Mouse (Mus musculus): Measurements from ENCODE around the gene Rnf187. TPM values are rescaled to one million over a fixed set of nuclear protein-coding genes. Genes with fewer than 3 reads are reported as not detected.

Gene Rnf187
- total RNA-seq, 2 experiments from 2014 or later, result 485 to 490 TPM

GRCm38 (mm10) chr11:58947798-58948528 is 9.2 kb upstream of the Rnf187 start:
- peak; percentile 64 to 70 for DNase-seq (ENCODE audit: low spot score in 2 of 2)

GRCm38 (mm10) chr11:58947306-58947705 is 8.6 kb upstream of the Rnf187 start:
- no peak for DNase-seq (ENCODE audit: low spot score in 2 of 2)

GRCm38 (mm10) chr11:58944136-58944535 is 5.4 kb upstream of the Rnf187 start:
- DNase-seq (ENCODE audit: low spot score in 2 of 2), result no peak

GRCm38 (mm10) chr11:58939088-58939439 is 348 bp upstream of the Rnf187 start:
- DNase-seq (ENCODE audit: low spot score in 2 of 2), result no peak

GRCm38 (mm10) chr11:58937909-58938308 is 807 bp downstream of the Rnf187 start:
- no peak for DNase-seq (ENCODE audit: low spot score in 2 of 2)

GRCm38 (mm10) chr11:58931576-58931975 is 7.1 kb downstream of the Rnf187 start:
- DNase-seq (ENCODE audit: low spot score in 2 of 2), result no peak

GRCm38 (mm10) chr11:58930254-58930653 is 8.5 kb downstream of the Rnf187 start:
- DNase-seq (ENCODE audit: low spot score in 2 of 2), result no peak

GRCm38 (mm10) chr11:58929641-58930040 is 9.1 kb downstream of the Rnf187 start:
- DNase-seq (ENCODE audit: low spot score in 2 of 2), result no peak

GRCm38 (mm10) chr11:58929055-58929454 is 9.7 kb downstream of the Rnf187 start:
- DNase-seq (ENCODE audit: low spot score in 2 of 2), result no peak

GRCm38 (mm10) chr11:58927790-58928651 is 10.7 kb downstream of the Rnf187 start:
- peak in 1 of 2 experiments; percentile 36 for DNase-seq (ENCODE audit: low spot score in 2 of 2)

- DNase-seq (ENCODE audit: low spot score in 2 of 2), result no peak
These were observed 11.7 kb downstream of the Rnf187 start for GRCm38 (mm10) chr11:58927053-58927452.

GRCm38 (mm10) chr11:58926651-58927050 is 12.1 kb downstream of the Rnf187 start:
- no peak for DNase-seq (ENCODE audit: low spot score in 2 of 2)

- DNase-seq (ENCODE audit: low spot score in 2 of 2), result no peak
These were observed 16.3 kb downstream of the Rnf187 start for GRCm38 (mm10) chr11:58922420-58922819.

GRCm38 (mm10) chr11:58918759-58919158 is 20.0 kb downstream of the Rnf187 start:
- DNase-seq (ENCODE audit: low spot score in 2 of 2), result no peak

GRCm38 (mm10) chr11:58917745-58918366 is 20.9 kb downstream of the Rnf187 start, which contains the start of gene Btnl10:
TSS of gene Btnl10 (plus strand) at chr11:58917908.
- no peak for DNase-seq (ENCODE audit: low spot score in 2 of 2)

- DNase-seq (ENCODE audit: low spot score in 2 of 2), result peak; percentile 26 to 56
These were observed 21.6 kb downstream of the Rnf187 start for GRCm38 (mm10) chr11:58916879-58917744.

GRCm38 (mm10) chr11:58914461-58915028 is 24.2 kb downstream of the Rnf187 start:
- DNase-seq (ENCODE audit: low spot score in 2 of 2), result no peak

- no peak for DNase-seq (ENCODE audit: low spot score in 2 of 2)
These were observed 24.9 kb downstream of the Rnf187 start for GRCm38 (mm10) chr11:58913776-58914175.

- no peak for DNase-seq (ENCODE audit: low spot score in 2 of 2)
These were observed 33.9 kb downstream of the Rnf187 start for GRCm38 (mm10) chr11:58904838-58905237.

- no peak for DNase-seq (ENCODE audit: low spot score in 2 of 2)
These were observed 34.4 kb downstream of the Rnf187 start for GRCm38 (mm10) chr11:58904410-58904718.

Data from left cerebral cortex, adult 18-20 months (tissue).